Mouse (Mus musculus) embryonic facial prominence, embryonic 15.5 days (tissue): ENCODE data around the gene Abcc3. TPM values are rescaled to one million over a fixed set of nuclear protein-coding genes. Genes with fewer than 3 reads are reported as not detected.

Source experiments
- ATAC-seq: fragments of 200-750 bp; cut with Nextera tagmentation; 2 replicates; pipeline ENCODE4 v1.8.0; 2017; ENCODE audit warnings: low read depth, moderate TSS enrichment; ENCODE audit not compliant: insufficient number of reproducible peaks, low FRiP score, low TSS enrichment
- H3K27ac ChIP-seq: fragments of 300-500 bp; sonication (generic); replicated peaks from 2 replicates; pipeline ENCODE4 v1.5.1; 2015; ENCODE audit warnings: mild to moderate bottlenecking, inconsistent platforms
- H3K27me3 ChIP-seq: fragments of 300-500 bp; sonication (generic); 2 replicates; pipeline ENCODE4 v1.6.1; 2015; ENCODE audit warnings: inconsistent platforms
- H3K36me3 ChIP-seq: fragments of 300-500 bp; sonication (generic); 2 replicates; pipeline ENCODE4 v1.6.1; 2015; ENCODE audit warnings: mild to moderate bottlenecking, inconsistent platforms
- H3K4me1 ChIP-seq: fragments of 300-500 bp; sonication (generic); 2 replicates; pipeline ENCODE4 v1.6.1; 2015; ENCODE audit warnings: inconsistent platforms
- H3K4me2 ChIP-seq: fragments of 300-500 bp; sonication (generic); replicated peaks from 2 replicates; pipeline ENCODE4 v1.6.1; 2015; ENCODE audit warnings: mild to moderate bottlenecking, inconsistent platforms
- H3K4me3 ChIP-seq: fragments of 300-500 bp; sonication (generic); replicated peaks from 2 replicates; pipeline ENCODE4 v1.5.1; 2015; ENCODE audit warnings: mild to moderate bottlenecking, inconsistent platforms
- H3K9ac ChIP-seq: fragments of 300-500 bp; sonication (generic); 2 replicates; pipeline ENCODE4 v1.6.1; 2015; ENCODE audit warnings: inconsistent platforms
- H3K9me3 ChIP-seq: fragments of 300-500 bp; sonication (generic); replicated peaks from 2 replicates; pipeline ENCODE4 v1.6.1; 2016; ENCODE audit warnings: inconsistent platforms
- WGBS: fragments of 180-500 bp; shearing (Covaris S2); methylation state at CpG from one replicate; pipeline ENCODE4 v1.1.7; 2015; 5-methylcytosine and 5-hydroxymethylcytosine counted together
- polyA plus RNA-seq: library from polyadenylated mRNA; unstranded; fragments of >200 nt; fragmentation: Nextera tagmentation; extraction: Ambion mirVana; gene quantifications from 2 replicates; pipeline ENCODE4 v1.2.1, GENCODE M21; 2015

Gene Abcc3
- polyA plus RNA-seq, 1 experiment from 2014 or later, result 4.4 TPM

DNA sequence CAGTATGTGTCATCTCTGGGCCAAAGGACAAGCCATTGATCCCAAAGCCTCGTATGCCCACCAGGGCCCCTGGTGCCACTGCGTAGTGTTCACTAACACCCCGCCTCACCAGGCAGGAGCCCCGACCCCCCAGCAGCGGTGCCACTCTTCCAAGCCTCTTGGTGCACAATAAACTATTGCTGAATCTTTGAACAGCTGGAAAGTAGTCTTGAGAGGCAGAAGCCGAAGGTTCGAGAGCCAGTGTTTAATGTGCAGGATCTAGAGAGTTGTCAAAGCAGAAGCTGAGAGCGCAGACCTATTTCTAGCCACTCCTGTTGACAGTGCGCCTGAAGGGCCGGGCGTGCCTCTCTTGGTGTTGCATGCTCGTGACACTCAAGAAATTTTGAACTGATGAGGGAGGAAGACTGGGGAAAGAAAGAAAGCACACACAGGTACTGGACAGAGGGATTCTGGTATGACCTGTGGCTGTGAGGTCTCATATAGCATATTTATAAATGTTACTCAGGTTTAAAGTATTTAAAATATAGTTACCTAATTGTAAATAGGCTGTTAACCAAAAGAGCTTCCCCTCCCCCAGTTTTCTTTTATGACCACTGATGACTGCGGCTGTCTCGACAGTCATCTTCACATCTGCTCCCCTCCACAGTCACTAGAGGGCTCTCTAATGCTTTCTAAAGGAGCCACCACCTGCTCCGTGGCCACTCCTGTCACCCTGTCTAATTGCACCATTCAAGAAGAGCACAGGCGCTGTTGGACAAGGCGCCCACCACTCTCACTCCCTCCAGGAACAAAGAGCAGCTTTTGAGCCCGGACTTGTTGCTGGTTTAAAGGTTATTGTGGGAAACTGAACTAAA lies 52.8 kb downstream of the Abcc3 start:
- no peak overlapping the region for H3K4me2 ChIP-seq
- 60% methylated on average over 18 of the region's 18 CpGs for WGBS
- peaks cover 7% of the 10 kb centered on the region; the same call in 1 of the 2 replicates for H3K4me1 ChIP-seq
- H3K4me3 ChIP-seq, result no peak overlapping the region
- H3K9ac ChIP-seq, result no peak overlapping the region
- H3K36me3 ChIP-seq, result peaks cover 39% of the 10 kb centered on the region
- no peak overlapping the region for H3K27ac ChIP-seq
- no peak for ATAC-seq
- H3K27me3 ChIP-seq, result no peaks in the 10 kb centered on the region
- no peaks in the 10 kb centered on the region for H3K9me3 ChIP-seq

DNA sequence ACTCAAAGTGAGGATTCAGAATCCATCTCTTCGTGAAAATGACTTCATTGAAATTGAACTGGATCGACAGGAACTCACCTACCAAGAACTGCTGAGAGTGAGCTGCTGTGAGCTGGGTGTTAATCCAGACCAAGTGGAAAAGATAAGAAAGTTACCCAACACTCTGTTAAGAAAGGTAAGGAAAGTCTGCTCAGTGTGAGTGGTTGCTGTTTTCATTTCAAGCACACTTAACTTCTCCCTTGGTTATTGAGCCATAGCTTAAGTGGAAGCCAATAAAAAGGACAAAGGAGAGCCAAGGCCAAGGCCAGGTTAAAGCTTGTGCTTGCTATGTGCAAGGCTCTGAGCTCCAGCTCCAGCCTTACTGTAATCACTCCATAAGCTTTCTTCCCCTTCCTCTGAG lies 54.5 kb downstream of the Abcc3 start:
- H3K9ac ChIP-seq, result no peak overlapping the region
- WGBS, result 84% methylated on average over 2 of the region's 2 CpGs
- H3K36me3 ChIP-seq, result peaks cover 46% of the 10 kb centered on the region
- H3K9me3 ChIP-seq, result no peaks in the 10 kb centered on the region
- no peak for ATAC-seq
- H3K4me1 ChIP-seq, result no peaks in the 10 kb centered on the region
- no peak overlapping the region for H3K4me2 ChIP-seq
- no peaks in the 10 kb centered on the region for H3K27me3 ChIP-seq
- no peak overlapping the region for H3K27ac ChIP-seq
- no peak overlapping the region for H3K4me3 ChIP-seq

DNA sequence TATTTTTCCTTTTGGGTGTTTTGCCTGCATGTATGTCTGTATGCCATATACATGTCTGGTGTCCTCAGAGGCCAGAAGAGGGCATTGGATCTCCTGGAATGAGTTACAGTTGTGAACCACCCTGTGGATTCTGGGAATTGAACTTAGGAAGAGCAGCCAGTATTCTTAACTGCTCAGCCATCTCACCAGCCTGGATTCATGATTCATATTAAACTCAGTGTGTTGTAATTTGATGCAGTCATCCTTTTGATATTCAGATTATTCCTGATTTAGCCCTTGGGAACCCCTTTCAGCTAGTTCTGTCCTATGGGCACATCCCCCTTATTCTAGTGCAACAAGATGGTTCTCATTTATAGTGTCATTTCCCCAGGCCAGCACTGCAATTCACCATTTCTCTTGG lies 56.2 kb downstream of the Abcc3 start:
- no peaks in the 10 kb centered on the region for H3K27me3 ChIP-seq
- no peak for ATAC-seq
- no peak overlapping the region for H3K27ac ChIP-seq
- peaks cover 46% of the 10 kb centered on the region for H3K36me3 ChIP-seq
- H3K4me2 ChIP-seq, result no peak overlapping the region
- H3K9me3 ChIP-seq, result no peaks in the 10 kb centered on the region
- H3K4me3 ChIP-seq, result no peak overlapping the region
- no peaks in the 10 kb centered on the region for H3K4me1 ChIP-seq
- no peak overlapping the region for H3K9ac ChIP-seq

DNA sequence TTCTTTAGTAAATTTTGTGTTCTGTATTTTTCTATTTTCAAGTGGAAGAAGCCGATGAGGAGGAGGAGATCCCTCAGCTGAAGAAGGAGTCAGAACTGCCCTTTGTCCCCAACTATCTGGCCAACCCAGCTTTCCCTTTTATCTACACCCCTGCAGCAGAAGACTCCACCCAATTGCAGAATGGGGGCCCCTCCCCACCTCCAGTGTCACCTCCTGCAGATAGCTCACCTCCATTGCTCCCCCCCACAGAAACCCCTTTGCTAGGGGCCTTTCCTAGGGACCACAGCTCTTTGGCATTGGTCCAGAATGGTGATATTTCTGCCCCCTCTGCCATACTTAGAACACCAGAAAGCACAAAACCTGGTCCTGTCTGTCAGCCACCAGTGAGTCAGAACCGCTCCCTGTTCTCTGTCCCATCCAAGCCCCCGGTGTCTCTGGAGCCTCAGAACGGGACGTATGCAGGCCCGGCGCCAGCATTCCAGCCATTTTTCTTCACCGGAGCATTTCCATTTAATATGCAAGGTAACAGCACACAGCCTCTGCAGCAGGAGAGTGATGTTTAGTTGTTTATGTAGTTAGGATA lies 58.3 kb downstream of the Abcc3 start:
- no peak overlapping the region for H3K9ac ChIP-seq
- H3K27me3 ChIP-seq, result no peaks in the 10 kb centered on the region
- 71% methylated on average over 8 of the region's 8 CpGs for WGBS
- H3K27ac ChIP-seq, result no peak overlapping the region
- ATAC-seq, result no peak
- peaks cover 34% of the 10 kb centered on the region for H3K36me3 ChIP-seq
- no peaks in the 10 kb centered on the region for H3K9me3 ChIP-seq
- peaks cover 13% of the 10 kb centered on the region for H3K4me1 ChIP-seq
- H3K4me2 ChIP-seq, result no peak overlapping the region
- H3K4me3 ChIP-seq, result no peak overlapping the region

DNA sequence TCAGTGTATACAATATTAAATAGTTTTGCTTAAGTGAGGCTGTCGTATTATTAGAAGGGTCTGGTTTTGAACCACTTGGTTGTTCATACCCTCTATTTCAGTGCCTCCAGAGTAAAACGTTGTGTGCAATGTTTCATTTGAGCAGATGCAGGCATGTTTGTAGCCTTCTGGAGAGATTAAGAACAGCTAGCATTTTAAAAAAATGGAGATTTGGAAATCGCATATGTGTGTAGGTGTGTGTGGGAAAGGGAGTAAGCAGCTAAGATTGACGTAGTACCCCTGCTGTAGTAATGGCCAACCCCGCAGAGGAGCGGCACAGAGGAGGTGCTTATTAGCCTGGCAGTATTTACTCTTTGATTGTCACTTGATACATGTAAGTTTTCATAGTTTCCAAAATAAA lies 60.1 kb downstream of the Abcc3 start:
- no peak overlapping the region for H3K9ac ChIP-seq
- H3K9me3 ChIP-seq, result no peaks in the 10 kb centered on the region
- no peaks in the 10 kb centered on the region for H3K27me3 ChIP-seq
- no peak overlapping the region for H3K4me3 ChIP-seq
- H3K36me3 ChIP-seq, result peaks cover 17% of the 10 kb centered on the region
- no peak overlapping the region for H3K4me2 ChIP-seq
- peaks cover 18% of the 10 kb centered on the region for H3K4me1 ChIP-seq
- H3K27ac ChIP-seq, result no peak overlapping the region
- WGBS, result 90% methylated on average over 6 of the region's 6 CpGs
- no peak for ATAC-seq

- ATAC-seq, result no peak
- Histone ChIP-seq H3K4me2 (no peak overlapping the region), H3K36me3 (peaks cover 8% of the 10 kb centered on the region), H3K27ac (no peak overlapping the region), H3K4me1 (peaks cover 26% of the 10 kb centered on the region), H3K9ac (no peak overlapping the region), H3K27me3 (no peaks in the 10 kb centered on the region), H3K9me3 (no peaks in the 10 kb centered on the region), H3K4me3 (no peak overlapping the region)
- WGBS, result 82% methylated on average over 3 of the region's 3 CpGs
Observed at GRCm38 (mm10) chr11:94330211-94330610, 62.6 kb downstream of the Abcc3 start.

GRCm38 (mm10) chr11:94329270-94329891 lies 63.4 kb downstream of the Abcc3 start:
- H3K4me3 ChIP-seq, result peak overlapping the region; percentile 71; the same call in 1 of the 2 replicates
- WGBS, result 48% methylated on average over 4 of the region's 4 CpGs

DNA sequence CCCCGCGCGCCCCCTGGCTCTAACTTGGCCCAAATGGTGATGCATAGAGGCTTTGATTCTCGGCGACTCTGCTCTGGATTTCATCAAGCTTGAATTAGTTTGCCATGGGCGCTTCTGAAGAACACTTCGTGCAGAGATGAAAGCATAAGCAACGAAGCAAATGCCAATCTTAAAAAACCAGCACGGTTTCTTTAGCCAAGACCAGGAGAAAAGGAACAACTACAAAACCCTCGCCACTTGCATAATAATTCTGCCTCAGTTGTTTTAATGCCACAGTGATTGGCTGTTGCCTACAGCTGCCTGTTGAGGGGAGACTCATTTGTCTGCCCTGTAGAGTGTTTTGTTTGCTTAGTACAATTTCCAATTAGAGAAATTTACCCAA lies 64.2 kb downstream of the Abcc3 start:
- Histone ChIP-seq H3K27ac (peak overlapping the region; percentile 98), H3K9me3 (no peaks in the 10 kb centered on the region), H3K4me1 (peaks cover 26% of the 10 kb centered on the region), H3K36me3 (no peaks in the 10 kb centered on the region), H3K4me3 (peak overlapping the region; percentile 71), H3K9ac (peak overlapping the region; percentile 90), H3K27me3 (no peaks in the 10 kb centered on the region), H3K4me2 (peak overlapping the region; percentile 73)
- 2% methylated on average over 10 of the region's 10 CpGs for WGBS
- no peak for ATAC-seq

More at GRCm38 (mm10) chr11:94329270-94329891, 63.4 kb downstream of the Abcc3 start:
- Histone ChIP-seq H3K27ac (peak overlapping the region; percentile 98; the same call in 1 of the 2 replicates), H3K9me3 (no peaks in the 10 kb centered on the region), H3K36me3 (peaks cover 2% of the 10 kb centered on the region), H3K4me2 (peak overlapping the region; percentile 73; the same call in 1 of the 2 replicates), H3K4me1 (peaks cover 26% of the 10 kb centered on the region), H3K27me3 (no peaks in the 10 kb centered on the region), H3K9ac (no peak overlapping the region)
- no peak for ATAC-seq

GRCm38 (mm10) chr11:94327693-94328643 lies 64.8 kb downstream of the Abcc3 start, which contains the start of gene Ankrd40:
Ankrd40 (plus strand) TSS chr11:94328001.
- peak within 1 kb of the TSS; percentile 90 for H3K9ac ChIP-seq
- H3K27ac ChIP-seq, result peak within 1 kb of the TSS; percentile 98
- peak within 1 kb of the TSS; percentile 71 for H3K4me3 ChIP-seq
- peak; percentile 90 for ATAC-seq
- H3K9me3 ChIP-seq, result no peaks in the 10 kb centered on the region
- peak within 1 kb of the TSS; percentile 73 for H3K4me2 ChIP-seq
- H3K27me3 ChIP-seq, result no peaks in the 10 kb centered on the region
- H3K36me3 ChIP-seq, result no peaks in the 10 kb centered on the region
- 1% methylated on average over 70 of the region's 78 CpGs for WGBS
- H3K4me1 ChIP-seq, result peaks cover 26% of the 10 kb centered on the region

- Histone ChIP-seq H3K36me3 (no peaks in the 10 kb centered on the region), H3K9ac (no peak overlapping the region), H3K4me2 (peak overlapping the region; percentile 73), H3K4me1 (peaks cover 33% of the 10 kb centered on the region), H3K9me3 (no peaks in the 10 kb centered on the region), H3K27ac (peak overlapping the region; percentile 98), H3K27me3 (no peaks in the 10 kb centered on the region), H3K4me3 (peak overlapping the region; percentile 71)
- 5% methylated on average over 10 of the region's 10 CpGs for WGBS
- peak; percentile 51; the same call in 1 of the 2 replicates for ATAC-seq
Observed at GRCm38 (mm10) chr11:94326961-94327411, 65.8 kb downstream of the Abcc3 start.
